Mouse (Mus musculus) stomach, embryonic 15.5 days (tissue): ENCODE results near the gene Ice2. TPM values are rescaled to one million over a fixed set of nuclear protein-coding genes. Genes with fewer than 3 reads are reported as not detected.

ENCODE experiments used
- microRNA-seq: library from miRNA; unstranded; fragments of <30 nt; microRNA quantifications from one replicate; pipeline ENCODE4, GENCODE M21; 2016
- polyA plus RNA-seq: library from polyadenylated mRNA; unstranded; fragments of >200 nt; fragmentation: Nextera tagmentation; extraction: Ambion mirVana; gene quantifications from 2 replicates; pipeline ENCODE4 v1.2.1, GENCODE M21; 2015

Ice2 gene
- polyA plus RNA-seq, 1 experiment from 2014 or later: 14.0 TPM

Small RNAs within 50 kb of the gene (microRNA-seq; reads per million reads assigned to microRNA genes)
- gene Mir3109: 4.4 reads per million, percentile 16 among the genes with 10 or more reads in this experiment

Other genes with a start within 250 kb of the Ice2 start
- gene Anxa2, start 55.7 kb downstream of the Ice2 start, polyA plus RNA-seq: 866 and 946 TPM in 2 replicates